ENCODE assay signal across 8 mouse cellular contexts in the genomic region with DNA sequence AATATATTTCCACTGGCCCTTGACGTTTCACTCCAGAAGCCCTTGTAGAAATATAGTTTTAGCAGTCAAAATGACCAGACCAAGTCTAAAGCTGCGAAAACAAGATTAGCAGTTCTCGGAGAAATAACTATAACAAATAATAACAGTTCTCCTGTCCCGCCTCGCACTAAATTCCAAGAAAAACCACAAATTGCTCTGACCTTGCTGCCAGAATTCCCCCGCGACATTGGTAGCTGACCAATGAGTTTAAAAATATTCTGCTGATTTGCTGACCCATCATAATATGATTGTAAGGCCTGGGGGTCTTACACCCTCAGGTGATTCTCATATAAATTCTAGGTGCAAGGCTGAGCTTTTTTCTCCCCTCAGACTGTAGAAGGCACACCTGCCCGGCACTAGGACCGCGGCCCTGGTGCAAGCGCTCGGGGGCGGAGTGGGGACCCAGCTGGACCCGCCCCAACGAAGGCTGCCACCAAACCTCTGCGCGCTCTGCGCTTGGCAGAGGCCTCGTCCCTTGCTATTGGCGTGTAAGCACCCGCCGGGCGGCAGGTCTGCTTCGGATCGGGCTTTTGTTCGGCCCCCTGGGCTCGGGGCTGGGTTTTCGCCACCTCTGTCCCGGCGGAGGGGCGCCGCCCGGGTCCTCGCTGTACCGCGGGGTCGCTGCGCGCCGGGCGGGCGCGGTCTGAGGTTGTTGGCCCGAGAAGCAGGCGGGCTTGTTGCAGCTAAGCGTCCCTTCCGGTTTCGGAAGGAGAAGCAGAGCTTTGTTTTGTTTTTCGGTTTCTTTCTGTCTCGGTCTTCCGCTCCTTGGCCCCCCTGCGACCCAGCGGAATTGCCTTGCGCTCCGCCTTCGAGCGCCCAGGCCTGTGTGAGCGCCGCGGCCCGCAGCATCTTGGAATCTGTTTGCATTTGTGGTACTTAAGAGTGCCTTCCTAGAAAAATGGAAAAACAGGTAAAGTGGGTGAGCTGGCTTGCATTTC. TPM values are rescaled to one million over a fixed set of nuclear protein-coding genes. Genes with fewer than 3 reads are reported as not detected.
DNase-seq lines count a peak whose midpoint lies in the region; ATAC-seq and TF ChIP-seq lines count a peak whose summit lies in the region.

Resf1 (plus strand) TSS at position 459 of the 977 bp plus-strand sequence.

- ATAC-seq in activated CD4-positive, CD25-positive, alpha-beta regulatory T cell, adult 4 months = peak; percentile 89
- ATAC-seq in inflammation-experienced regulatory T-cells, adult 6 months = peak; percentile 86
- peak; percentile 93 for ATAC-seq in megakaryocyte-erythroid progenitor cell, adult 5-6 weeks (replicated peaks; ENCODE audit: low FRiP score, low TSS enrichment, poor library complexity, severe bottlenecking)

- H3K4me1 ChIP-seq in cortical plate, adult 2 months (ENCODE audit: control insufficient read depth, insufficient read depth, low read length) = no peaks in the 10 kb centered on the region

- H3K4me3 ChIP-seq in cortical plate, adult 2 months (ENCODE audit: insufficient read depth, low read length) = peak within 1 kb of the TSS; percentile 66

- TF ChIP-seq CTCF in cortical plate, adult 2 months (IDR thresholded peaks at IDR 0.05; ENCODE audit: extremely low read depth, insufficient read depth, low read length) = no peak

- intact Hi-C loops in left cerebral cortex, postnatal 10 days (cut with DNase I) = loop anchor here (5.0 kb wide), 1 partner anchor 117 kb away; no protein-coding TSS in a partner anchor

- DNase-seq in gastrocnemius, postnatal 10 days = peak; percentile 92
- DNase-seq in left cerebral cortex, postnatal 10 days (ENCODE audit: extremely low spot score in 1 of 2, low spot score in 2 of 2) = peak; percentile 78 to 94
- DNase-seq in right cerebral cortex, postnatal 25 days = peak; percentile 89
- peak; percentile 89 to 90 for DNase-seq in urinary bladder, postnatal 4 days (ENCODE audit: low spot score in 2 of 2)

- peak; percentile 65 for TF ChIP-seq POLR2A in cortical plate, adult 2 months (IDR thresholded peaks at IDR 0.05; ENCODE audit: extremely low read depth, insufficient read depth, low read length)

- H3K27ac ChIP-seq in cortical plate, adult 2 months (ENCODE audit: insufficient read depth, low read length) = peak within 1 kb of the TSS; percentile 93

RNA-seq across cellular contexts. Expression of gene Resf1, which starts in this region (rescaled TPM):
- 100 to 1,000 TPM; 186 to 274 TPM for polyA plus RNA-seq in activated CD4-positive, CD25-positive, alpha-beta regulatory T cell, adult 4 months (2017; shearing (Covaris generic))
- polyA plus RNA-seq in cortical plate, adult 2 months (2012; rRNA removed) = 5.6 and 5.8 TPM in 2 replicates
- total RNA-seq in gastrocnemius, postnatal 10 days (2021) = 10 to 100 TPM; 26.3 to 27.8 TPM
- 100 to 1,000 TPM; 169 to 237 (median 199) TPM for polyA plus RNA-seq in inflammation-experienced regulatory T-cells, adult 6 months (2017; shearing (Covaris generic))
- total RNA-seq in left cerebral cortex, postnatal 10 days (2021) = 10 to 100 TPM; 13.9 to 15.6 TPM
- total RNA-seq in megakaryocyte-erythroid progenitor cell, adult 5-6 weeks (2014; fragmentation: Nextera tagmentation) = 48.3 and 72.8 TPM in 2 replicates
- 64.1 and 71.6 TPM in 2 replicates for total RNA-seq in megakaryocyte-erythroid progenitor cell, adult 5-6 weeks (2017)

Comparison
In these comparisons a context has a peak if more than half of its experiments do, and no peak if none do; other contexts are left out.
1. Peak in every context shown above with its lines: DNase-seq, ATAC-seq, H3K4me3 ChIP-seq and H3K27ac ChIP-seq.
2. RNA of gene Resf1 (polyA plus RNA-seq): 186 to 274 TPM in activated CD4-positive, CD25-positive, alpha-beta regulatory T cell, adult 4 months and 169 to 237 TPM in inflammation-experienced regulatory T-cells, adult 6 months; 5.6 to 5.8 TPM in cortical plate, adult 2 months; every median in the first group is over 10 times any median in the second.